Mouse (Mus musculus) liver, postnatal 0 days (tissue): ENCODE data around the gene Adam30.

Source experiments
- CTCF ChIP-seq: sonication (generic); IDR thresholded peaks from 2 replicates; pipeline ENCODE4 v1.5.1; 2016; ENCODE audit warnings: antibody characterized with exemption, low read depth
- EP300 ChIP-seq: IDR thresholded peaks from 2 replicates; pipeline ENCODE4 v1.6.1; 2016; ENCODE audit warnings: antibody characterized with exemption, low read depth, mild to moderate bottlenecking

- no peak for TF ChIP-seq EP300
- no peak for TF ChIP-seq CTCF
These were observed 1.1 kb upstream of the Adam30 start for GRCm38 (mm10) chr3:98159289-98159688.
